Mouse (Mus musculus) ovary, adult 18-20 months (tissue): Measurements from ENCODE around the gene Ctbp1.

ENCODE experiments used
- DNase-seq: peaks from one replicate; pipeline ENCODE4 v3.0.0; 2022; ENCODE audit warnings: low spot score, mixed read lengths

Gene Ctbp1

DNA sequence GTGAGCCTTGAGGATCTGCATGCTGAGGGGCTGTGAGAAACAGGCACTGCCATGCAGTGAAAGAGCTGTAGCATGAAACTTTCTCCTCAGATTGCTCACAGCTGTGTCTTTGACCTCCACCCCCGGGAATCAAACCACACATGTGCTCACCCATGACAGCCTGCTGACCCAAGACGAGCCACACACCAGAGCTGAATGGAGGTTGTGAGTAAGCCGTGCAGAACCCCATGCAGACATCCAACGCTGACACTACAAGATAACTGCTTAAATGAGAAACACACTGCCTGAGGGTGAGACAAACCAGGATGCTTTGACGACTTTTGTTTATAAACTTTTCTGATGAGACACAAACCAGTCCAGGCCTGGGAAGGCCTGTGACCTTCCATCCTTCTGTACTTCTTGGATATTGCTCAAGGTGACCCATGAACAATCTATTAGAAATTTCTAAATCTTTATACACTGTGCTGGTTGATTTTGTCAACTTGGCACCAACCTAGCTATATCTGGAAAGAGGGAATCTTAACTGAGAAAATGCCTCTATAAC is 30.3 kb downstream of the Ctbp1 start:
- no peak for DNase-seq

DNA sequence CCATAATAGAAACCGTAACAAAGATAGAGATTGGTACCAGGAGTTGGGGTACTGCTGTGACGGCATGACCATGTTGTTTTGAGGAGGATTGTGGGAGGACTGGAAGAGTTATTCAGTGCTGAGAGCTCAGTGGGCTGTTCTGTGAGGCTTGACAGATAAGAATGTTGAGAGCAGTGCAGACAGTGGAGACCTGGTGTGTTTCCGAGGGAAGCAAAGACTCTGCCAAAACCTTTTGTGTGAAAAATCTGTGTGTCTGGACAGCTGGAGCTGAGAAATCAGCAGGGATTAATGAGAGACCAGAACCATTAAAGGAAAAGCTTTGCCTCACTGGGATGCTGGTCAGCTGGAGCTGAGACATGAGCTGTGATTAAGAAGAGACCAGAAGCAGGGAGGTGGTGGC is 34.9 kb downstream of the Ctbp1 start:
- DNase-seq = no peak

DNA sequence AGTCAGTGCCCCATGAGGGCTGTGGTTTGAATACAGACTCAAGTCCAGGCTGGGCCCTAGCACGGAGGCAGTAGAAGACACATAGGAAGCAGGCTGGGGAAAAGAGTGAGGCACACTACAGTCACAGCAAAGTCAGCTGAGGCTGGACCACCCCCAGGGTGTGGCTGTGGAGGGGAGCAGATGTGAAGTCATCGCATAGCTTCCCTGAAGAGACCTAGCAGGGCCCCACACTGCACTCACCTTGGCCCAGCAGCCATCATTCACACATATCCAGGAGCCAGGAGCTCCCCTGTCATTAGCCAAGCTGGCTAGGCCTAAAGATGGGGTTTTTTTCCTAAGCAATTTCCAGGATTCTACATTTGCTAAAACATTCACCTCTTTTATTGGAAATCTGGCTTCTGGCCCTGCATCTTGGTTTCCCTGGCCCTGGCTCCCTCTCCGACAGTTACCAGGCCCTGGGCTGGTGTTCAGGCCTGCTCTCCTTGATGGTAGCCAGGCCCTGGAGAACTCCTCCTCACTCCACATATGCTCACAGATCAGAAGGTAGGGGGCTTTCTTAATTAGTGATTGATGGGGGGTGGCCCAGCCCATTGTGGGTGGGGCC is 35.6 kb downstream of the Ctbp1 start:
- DNase-seq = no peak

DNA sequence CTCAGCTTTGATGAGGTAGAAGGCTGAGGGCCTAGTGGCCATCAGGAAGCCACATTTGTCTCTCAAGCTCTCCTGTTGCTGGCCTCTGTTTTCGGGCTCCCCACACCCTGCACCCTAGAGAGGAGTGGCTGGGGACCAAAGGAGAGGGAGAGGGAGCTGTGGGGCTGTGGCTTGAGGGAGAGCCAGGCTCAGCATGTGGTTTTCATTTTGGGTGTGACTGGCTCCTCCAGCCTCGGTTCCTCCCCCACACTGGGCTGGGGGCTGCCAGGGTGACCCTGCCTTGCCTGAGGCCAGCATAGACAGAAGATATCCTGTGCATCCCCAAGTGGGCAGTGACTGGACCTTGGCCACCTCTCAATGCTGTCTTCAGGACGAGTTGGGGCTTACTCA is 36.5 kb downstream of the Ctbp1 start:
- DNase-seq = no peak

DNA sequence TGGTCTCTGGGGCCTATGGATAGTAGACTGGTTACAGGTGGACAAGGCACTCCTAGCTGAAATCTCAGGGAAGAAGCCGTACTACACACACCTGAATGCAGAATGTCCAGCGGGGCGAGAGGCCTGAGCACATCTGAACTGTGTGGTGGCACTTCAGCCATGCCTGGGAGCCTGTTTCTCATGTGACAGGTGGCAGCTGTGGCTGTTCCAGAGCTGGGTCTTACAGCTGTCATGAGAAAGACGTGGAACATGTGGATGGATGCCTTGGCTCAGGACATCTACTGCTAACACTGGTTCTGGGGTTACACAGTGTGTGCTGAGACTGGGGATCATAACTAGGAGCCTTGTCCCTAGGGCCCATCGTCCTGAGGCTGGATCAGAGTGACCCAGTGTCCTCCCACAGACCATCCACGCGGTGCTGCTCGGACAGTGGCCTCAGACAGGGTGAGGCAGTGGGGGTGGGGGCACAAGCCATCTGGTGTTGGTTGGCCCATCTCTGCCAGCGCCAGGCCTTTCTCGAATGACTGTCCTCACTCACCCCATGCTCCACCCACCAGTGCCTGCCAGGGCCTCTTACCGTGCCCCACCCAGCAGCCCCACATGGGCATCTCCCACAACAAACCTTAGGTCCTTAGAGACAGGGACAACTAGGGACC is 37.1 kb downstream of the Ctbp1 start:
- no peak for DNase-seq

DNA sequence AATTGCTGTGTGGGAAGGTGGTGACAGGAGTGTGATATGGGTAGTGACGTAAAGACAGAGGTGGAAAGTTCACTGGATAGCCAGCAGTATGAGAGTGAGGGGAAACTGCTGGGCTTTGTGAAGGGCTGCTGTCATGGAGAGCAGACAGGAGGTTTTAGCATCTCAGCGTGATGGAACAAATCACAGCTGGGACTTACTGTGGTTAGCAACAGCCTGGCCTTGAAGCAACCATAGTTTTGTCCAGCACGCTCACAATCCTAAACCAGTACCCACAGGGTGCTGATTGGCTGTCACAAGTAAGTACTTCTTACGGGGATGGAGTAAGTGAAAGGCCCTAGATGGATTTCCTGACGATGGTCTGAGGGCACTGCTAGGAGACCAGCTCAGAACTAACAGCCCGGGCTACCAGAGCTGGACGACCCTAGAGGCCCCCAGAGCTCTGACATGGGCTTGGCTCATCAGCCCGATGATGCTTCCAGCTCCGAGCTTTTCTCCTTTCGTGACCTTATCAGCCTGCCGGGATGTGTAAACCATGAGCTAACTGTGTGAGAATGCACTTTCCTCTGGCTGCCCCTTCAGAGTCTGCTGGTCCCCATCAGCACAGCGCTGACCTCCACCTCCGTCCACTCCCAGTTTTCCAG is 40.3 kb downstream of the Ctbp1 start:
- no peak for DNase-seq

DNA sequence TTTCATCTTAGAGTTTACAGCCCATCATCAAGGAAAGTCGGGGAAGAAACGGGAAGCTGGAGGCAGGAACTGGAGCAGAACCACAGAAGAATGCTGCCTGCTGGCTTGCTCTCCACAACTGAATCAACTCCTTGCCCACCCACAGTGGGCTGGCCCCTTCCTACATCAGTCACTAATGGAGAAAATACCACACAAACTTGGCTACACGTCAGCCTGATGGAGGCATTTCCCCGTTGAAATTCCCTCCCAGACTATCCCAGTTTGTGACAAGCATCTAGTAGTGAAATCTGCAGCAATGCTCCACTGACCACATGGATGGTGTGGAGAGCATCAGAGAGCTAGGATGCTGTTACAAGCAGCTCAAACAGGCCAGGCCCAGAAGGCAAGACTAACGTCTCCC is 42.0 kb downstream of the Ctbp1 start:
- no peak for DNase-seq

DNA sequence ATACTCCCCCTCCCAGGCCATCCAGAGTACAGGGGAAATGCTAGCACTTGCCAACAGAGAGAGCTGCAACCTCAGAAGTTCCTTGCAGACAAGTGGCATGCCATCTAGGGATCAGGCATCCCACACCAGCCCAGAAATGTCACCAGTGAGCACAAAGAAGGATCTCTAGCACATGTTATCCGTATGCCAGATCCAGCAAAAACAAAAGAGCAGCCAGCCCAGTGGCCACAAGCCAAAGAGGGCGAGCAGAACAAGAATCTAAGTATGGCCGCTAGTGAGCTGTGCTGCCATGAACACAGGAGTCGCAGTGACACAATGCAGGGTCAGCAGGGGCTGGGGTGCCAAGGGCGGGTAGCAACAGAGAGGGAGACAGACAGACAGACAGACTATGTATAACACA is 44.5 kb downstream of the Ctbp1 start:
- DNase-seq = no peak

DNA sequence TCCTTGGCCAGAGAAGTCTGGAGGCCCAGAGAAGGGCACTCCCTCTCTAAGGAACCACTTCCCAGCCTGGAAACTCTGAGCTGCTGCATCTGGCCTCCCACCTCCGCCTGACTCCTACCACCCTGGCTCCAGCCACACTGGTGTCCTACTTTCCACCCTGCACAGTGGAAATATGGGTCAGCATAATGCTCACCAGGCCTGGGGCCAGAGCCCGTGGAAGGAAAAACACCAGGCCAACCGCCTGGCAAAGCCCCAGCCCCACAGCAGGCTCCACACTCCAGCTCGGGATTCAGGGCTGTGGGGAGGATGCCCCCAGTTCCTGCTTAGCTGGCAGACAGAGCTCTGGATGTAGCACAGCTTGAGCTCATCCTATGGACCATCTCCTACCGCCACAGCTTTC is 46.4 kb downstream of the Ctbp1 start:
- DNase-seq = no peak

DNA sequence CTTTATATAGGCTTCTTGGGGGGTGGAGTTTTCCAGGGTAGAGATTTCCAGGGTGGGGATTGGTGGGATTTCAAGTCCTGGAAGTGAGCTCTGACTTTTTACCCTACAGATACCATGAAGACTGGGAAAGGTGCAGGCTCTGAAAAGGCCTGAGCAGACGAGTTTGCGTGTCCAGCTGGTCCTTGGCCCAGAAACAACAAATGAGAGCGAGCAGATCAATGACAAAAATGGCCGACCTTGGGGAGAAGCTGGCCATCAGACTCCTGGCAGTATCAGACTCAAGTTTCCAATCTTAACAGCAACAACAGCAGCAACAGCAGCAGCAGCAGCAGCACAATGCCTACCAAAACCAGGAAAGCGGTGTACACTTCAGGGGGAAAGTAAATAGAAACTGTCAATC is 49.1 kb downstream of the Ctbp1 start:
- no peak for DNase-seq

DNA sequence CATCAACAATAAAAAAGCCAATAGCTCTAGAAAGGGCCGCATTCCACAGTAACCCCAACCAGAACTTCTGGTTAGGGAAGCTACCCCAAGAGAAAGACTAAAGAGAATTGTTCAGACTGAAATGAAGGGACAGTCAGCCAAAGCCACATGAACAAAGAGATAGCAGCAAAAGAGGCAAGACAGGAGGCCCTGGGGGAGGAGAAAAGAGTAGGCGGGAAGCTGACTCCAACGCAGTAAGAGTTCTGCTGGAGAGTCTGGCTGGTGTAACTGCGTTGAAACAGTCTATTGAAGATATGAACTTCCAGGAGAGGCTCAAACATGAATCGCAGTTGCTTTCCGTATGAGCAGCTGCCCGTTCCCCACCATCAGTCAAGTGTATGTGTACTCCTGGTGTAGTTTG is 50.3 kb downstream of the Ctbp1 start:
- no peak for DNase-seq

DNA sequence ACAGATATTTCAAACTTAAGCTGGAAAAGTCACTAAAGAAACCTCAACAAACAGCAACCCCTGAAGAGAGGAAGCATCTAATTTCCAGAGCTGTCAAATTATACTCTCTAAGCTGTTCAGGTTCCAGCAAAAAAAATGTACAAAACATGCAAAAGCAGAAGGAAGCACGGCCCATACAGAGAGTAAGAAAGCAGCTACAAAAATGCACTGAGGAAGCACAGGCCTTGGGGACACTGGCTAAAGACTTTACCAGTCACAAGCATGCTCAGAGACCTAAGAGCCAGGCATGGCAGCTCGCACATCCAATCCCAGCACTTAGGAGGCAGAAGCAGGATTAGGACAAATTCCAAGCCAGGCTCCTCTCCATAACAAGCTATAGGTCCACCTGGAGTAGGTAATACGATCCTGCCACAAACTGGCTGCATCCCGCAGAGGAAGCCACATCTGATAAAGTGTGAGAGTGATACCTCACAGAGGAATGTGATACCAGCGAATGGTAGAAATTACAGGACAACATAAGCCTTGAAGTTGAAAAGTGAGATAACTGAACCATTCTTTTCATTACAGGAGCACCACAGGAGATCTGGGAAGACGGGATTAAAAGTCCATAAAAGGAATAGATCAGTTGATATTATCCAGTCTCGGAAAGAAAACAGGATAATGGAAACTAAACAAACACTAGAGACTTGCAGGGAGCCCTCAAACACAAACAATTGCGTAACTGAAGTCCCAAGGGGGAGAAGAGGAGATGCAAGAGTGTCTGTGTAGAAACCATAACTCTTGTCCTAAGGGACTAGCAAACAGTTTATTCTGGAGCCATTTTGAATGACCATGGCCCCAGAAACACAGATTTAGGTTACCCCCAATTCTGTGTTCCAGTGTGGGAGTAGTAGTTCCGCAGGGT is 51.7 kb downstream of the Ctbp1 start:
- DNase-seq = no peak

DNA sequence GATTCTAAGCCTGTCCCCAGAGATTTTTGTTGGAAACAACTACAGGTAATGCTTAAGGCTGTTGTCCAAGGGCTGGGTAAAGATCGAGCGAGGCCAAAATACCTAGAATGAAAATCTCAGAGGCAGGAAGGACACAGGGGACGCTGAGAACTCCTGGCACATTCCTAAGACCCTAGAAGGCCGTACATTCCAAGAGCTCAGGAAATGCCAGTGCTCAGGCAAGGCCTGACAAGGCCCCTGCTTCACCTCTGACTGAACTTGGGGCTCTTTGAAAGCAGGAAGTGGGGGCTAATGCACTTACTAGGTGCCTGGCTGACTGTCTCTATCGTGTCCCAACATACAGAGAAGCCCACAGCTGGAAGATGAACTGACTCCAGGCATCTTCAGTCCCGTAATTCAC is 52.4 kb downstream of the Ctbp1 start:
- DNase-seq = no peak

DNA sequence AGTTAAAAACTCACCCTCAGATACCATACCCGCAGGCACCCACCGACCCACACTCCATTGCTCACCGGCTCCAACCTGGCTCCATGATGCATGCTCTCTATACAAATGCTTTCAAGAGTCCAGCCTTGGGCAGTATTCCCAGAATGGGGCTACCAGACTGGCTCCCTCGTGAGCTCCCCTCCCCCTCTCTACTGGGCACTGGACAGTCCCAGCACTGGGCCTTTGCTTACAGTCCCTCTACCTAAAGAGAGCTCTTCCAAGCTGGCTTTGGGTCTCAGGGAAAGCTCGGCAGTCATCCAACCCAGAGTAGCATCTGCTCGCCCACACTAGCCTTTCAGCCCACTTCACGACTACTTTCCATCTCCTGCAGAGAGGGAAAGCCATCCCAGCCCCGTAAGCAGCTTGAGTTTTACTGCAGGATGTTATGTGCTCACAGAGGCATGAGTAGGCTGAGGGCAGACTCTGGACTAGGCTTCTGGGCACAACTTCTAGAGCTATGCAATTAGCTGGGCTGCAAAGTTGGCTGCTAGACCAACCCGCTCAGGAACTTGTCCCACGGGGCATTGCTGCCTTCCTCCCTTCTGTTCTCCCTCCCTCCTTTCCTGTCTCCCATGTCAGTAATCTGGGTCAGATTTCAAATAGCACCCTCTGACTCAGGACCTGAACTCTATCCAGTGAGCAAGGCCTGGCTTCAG is 54.3 kb downstream of the Ctbp1 start:
- no peak for DNase-seq

DNA sequence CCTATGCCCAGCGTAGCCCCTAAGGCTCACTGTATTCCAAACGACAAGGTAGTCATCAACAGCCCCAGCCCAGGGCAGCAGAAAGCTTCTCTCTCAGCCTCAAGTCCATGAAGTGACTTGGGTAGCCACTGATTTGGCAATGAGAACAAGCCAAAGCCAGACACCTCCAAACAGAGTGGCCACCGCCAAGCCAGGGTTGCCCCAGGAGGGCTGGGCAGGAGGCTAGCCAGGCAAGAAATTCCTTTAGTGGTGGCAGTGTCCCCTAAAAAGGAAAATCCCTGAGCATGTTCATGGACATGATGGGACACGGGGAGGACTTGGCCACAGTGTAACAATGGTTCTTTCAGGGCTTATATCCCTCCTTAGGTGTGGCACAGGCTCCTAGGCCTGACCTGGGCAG is 55.0 kb downstream of the Ctbp1 start:
- DNase-seq = no peak

DNA sequence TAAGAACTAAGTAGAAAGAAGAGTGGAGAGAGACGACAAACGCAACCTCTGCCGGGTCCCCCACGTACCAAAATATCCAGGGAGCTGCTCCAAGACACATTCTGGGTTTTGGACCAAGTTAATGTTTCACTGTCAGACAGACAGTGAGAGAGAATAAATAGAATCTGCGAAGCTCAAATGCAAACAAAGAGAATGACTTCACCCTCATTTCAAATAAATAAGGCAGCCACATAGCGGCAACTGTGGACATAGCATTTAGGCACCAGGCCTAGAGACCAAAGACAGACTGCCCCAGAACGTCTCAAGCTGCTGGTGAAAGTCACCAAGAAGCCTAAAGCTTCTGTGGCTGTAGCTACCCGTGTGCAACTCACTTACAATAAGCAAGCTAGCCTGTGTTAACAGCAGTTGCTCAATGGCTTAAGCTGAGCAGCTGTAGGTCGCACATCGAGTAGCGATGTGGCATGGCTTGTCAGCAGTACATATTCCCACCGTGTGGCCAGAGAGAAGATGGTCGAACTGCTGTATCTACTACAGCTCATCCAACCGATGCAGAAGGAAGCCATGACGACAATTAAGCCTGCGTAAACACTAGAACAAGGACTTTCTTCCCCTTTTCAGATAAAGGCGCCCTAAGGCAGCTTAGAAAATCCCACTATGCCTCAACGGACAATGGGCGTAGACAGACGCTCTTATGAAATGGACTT is 55.9 kb downstream of the Ctbp1 start:
- no peak for DNase-seq

DNA sequence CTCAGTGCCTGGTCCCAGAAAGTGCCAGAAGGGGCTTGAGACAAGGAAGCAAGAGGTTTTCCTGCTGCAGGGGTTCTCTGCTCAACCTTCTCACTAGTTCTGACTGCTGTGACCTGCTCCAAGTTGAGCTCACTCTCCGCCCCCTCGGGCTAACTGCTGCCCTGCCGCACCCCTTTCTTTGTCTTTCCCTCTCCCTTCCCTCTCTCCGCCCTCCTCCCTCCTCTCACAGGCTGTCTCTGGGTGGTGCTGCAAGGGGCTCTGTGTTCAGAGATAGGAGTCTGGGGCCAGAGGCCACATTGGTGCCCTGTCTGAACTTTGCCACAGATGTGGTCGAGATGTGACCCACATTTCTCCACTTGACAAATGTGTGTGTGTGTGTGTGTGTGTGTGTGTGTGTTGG is 56.7 kb downstream of the Ctbp1 start, which contains the start of gene Spon2:
TSS of gene Spon2 (minus strand) at position 375 of the 400 bp plus-strand sequence.
- DNase-seq = no peak

DNA sequence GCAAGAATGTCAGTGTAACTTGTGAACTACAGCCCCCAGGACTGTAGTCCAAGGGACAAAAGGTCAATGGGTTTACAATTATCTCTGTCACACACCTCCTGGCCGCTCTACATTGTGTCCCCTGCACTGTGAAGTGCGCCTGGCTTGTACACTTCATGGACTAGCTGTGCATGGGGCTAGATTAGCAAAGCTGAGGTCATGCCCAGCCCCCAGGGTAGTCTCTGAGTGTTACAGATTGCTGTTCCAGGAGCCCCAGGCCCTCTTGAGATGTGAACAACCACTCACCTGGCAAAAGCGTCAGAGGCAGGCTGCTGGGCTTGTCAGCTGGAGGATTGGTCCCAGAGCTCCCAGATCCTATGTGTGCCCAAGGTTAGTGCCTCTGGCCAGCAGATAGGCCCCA is 57.1 kb downstream of the Ctbp1 start:
- DNase-seq = no peak

DNA sequence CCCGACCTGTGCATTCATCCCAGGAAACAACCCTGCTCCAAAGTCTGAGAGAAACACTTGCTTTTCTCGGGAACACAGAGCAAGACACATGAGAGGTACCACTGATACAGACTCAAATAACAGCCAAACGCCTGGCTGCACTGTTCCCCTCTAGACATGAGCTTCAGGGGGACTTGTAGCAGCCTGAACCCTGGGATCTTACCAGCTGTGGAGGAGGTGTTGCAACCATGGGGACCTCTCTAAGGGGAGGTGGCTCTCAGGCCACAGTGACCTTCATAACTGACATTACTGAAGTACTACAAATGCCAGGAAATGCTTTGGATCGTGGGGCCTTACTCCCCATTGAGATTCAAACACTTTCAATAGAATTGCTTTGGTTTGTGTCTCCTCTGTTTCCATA is 60.1 kb downstream of the Ctbp1 start:
- DNase-seq = no peak

DNA sequence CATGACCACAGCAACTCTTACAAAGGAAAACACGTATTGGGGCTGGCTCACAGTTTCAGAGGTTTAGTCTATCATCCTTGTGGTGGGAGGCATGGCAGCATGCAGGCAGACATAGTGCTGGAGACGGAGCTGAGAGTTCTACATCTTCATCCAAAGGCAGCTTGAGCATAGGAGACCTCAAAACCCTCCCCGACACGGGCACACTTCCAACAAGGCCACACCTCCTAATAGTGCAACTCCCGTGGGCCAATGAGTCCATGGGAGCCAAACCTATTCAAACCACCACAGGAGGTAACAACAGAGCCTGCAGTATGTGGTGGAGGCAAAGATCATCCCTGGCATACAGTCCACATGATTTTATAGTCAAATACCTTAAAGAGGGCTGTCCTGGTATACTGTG is 63.5 kb downstream of the Ctbp1 start:
- DNase-seq = no peak

DNA sequence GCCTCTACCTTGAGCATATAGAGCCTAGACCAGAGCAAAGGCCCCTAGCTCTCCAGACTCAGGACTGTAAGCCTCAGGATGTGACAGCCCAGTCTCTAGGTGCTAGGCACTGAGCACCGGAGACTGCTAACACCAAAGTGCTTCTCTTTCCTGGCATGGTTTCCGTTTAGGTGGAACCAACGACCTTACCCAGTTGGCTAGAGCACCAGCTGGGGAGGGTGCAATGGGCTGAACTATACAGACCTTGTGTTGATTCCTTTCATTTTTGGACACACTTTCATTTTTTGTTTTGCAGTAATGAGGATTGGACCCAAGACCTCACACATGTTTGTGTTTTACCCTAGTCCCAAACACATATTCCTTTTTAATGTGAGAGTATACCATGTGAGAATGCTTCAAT is 64.3 kb downstream of the Ctbp1 start:
- DNase-seq = no peak
